Mouse (Mus musculus): ENCODE measurements around the gene Tmem151b. TPM values are rescaled to one million over a fixed set of nuclear protein-coding genes. Genes with fewer than 3 reads are reported as not detected.

Gene Tmem151b
- polyA plus RNA-seq, 1 experiment, result not detected

DNA sequence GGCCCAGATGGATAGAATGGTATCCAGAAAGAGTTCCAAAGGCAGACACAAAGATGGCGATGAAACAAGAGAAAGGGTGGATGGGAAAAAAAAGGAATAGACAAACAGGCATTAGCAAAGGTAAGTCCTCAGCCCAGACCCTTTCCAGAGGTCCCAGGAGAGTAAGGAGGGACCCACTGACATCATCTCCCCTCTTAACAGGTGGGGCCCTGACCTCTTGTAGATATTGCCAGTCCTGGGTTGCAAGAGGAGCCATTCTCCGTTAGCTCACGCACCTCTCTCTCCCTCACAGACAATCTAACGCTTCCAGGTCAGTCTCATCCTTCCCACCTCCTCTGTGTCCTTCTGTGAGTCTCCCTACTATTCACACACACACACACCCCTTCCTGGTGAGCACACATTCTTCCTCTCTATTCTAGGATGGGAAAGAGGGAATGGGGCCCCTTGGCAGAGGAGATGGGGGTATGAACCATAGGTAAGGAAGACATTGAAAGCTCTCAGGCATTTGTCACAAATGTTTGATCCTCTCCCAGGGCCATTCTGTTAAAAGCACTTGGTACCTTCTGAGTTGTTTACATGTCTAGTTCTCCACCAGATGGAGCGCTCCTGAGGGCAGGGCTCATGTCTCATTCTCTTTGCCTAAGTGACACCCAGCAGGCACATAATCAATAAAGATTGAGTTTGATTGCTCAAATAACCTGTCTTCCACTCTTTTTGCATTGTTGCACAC, 1.9 kb downstream of the Tmem151b start:
- no peak overlapping the region for H3K27ac ChIP-seq (replicated peaks; ENCODE audit: low read depth, low read length)
- H3K4me3 ChIP-seq (ENCODE audit: insufficient read depth, low read depth, low read length), result no peak overlapping the region
- no peaks in the 10 kb centered on the region for H3K4me1 ChIP-seq (ENCODE audit: control insufficient read depth, insufficient read depth, insufficient read length, low read length)

DNA sequence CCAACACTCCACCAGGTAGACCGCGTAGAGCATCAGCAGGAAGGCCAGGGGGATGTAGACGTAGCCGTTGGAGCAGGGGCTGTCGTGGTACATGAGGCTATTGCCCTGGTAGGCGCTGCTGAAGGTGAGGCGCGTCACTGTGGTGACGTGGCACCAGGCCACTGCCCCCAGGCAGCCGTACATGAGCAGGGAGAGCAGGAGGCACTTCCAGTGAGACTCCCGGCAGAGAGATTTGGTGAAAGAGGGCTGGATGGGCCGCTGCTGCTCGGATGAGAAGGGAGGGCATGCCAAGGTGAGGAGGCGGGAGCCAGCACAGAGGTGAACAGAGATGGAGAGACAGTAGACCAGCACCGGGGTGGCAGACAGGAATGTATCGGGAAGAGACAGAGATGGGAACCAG, 2.5 kb downstream of the Tmem151b start:
- no peak overlapping the region for H3K27ac ChIP-seq (replicated peaks; ENCODE audit: low read depth, low read length)

DNA sequence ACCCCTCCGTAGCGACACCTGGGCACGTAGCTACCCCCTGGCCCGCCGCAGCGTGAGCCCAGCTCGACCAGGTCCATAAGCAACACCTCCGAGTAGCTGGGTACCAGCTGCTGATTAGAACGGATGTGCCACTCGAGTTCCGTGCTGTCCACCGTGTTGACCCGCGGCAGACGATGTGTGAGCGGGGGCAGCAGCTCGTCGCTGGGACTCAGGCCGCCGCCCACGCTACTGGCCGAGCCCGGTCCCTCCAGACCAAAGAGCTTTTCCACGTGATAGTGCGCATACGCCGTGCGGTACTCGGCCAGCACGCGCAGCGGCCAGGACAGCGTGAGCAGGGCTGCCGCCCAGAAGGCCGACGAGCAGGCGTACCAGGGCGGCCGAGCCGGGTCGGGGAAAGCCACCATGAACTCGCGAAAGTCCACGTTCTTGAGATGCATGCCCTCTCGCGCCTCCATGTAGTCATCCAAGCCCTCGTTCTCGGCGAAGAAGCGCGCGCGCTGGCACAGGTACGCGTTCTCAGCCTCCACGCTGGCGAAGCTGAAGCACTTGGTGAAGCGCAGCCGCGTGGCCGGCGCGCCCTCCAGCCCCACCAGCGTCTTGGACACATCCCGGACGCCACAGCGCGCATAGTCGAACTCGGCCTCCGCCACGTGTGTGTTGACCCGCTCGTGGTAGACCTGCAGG, 4.1 kb downstream of the Tmem151b start:
- H3K4me3 ChIP-seq (ENCODE audit: insufficient read depth, low read depth, low read length), result peak overlapping the region; percentile 28; the same call in 1 of the 2 replicates
- H3K4me1 ChIP-seq (ENCODE audit: control insufficient read depth, insufficient read depth, insufficient read length, low read length), result no peaks in the 10 kb centered on the region
- no peak overlapping the region for H3K27ac ChIP-seq (replicated peaks; ENCODE audit: low read depth, low read length)

More for the DNA sequence above, 2.5 kb downstream of the Tmem151b start:
- no peak overlapping the region for H3K4me3 ChIP-seq (ENCODE audit: insufficient read depth, low read depth, low read length)
- no peaks in the 10 kb centered on the region for H3K4me1 ChIP-seq (ENCODE audit: control insufficient read depth, insufficient read depth, insufficient read length, low read length)

DNA sequence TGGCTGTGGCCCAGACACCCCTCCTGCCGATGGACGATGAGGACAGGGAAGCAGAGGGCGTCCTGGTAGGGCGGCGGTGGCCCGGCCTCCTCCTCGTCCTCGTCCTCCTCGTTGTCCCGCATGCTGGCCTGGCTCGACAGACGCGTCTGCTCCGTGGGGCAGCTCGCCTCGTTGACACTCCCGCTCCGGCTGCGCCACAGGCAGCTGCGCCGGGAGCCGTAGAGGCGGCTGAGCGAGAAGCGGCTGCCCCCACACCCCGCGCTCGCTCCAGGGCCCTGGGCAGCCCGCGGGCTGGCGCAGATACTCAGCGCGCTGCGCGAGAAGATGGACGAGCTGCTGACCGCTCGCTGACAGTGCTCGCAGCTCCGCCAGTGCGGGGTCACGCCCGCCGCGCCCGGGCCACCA, 4.6 kb downstream of the Tmem151b start:
- Histone ChIP-seq H3K4me3 (ENCODE audit: insufficient read depth, low read depth, low read length) (peak overlapping the region; percentile 28; the same call in 1 of the 2 replicates), H3K27ac (replicated peaks; ENCODE audit: low read depth, low read length) (no peak overlapping the region), H3K4me1 (ENCODE audit: control insufficient read depth, insufficient read depth, insufficient read length, low read length) (no peaks in the 10 kb centered on the region)

DNA sequence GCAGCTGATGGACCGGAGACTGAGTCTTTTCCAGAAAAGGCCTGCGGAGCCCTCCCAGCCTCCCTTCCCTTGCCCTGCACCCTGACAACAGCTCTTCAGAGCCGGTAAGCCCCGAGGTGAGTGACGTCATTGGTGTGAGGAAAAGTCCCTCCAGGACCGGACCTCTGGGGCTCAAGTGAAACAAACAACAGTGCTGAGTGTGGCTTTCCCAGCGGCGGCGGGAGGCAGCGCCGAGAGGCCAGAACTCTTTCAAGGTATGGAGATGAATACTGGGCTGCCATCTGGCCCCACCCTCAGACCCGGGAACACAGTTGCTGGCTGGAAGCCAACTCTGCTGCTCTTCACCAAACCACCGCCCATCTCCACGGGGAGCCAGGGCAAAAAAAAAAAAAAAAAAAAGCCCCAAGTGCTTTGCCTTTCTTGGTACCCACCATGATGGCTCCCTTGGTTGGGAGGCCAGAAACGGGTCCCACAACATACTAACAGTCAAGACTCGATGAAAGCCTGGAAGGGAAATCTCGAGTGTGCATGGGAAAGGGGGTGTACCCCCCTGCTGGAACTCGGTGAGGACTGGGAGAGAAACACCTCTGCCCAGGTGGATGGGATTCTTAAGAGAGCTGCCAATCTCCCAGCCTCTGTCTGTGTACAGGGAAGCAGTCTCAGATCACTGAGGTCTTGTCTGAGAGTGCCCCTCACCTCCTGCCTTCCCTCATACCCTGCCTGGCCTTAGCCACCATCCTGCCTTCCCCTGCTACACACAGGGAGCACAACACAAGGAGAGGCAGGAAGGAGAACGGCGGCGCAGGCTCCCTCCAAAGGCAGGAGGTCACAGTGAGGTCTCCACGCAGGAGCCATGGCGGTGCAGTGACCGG, 5.2 kb downstream of the Tmem151b start:
- Histone ChIP-seq H3K27ac (replicated peaks; ENCODE audit: low read depth, low read length) (no peak overlapping the region), H3K4me1 (ENCODE audit: control insufficient read depth, insufficient read depth, insufficient read length, low read length) (no peaks in the 10 kb centered on the region), H3K4me3 (ENCODE audit: insufficient read depth, low read depth, low read length) (0 out of 2 replicates have a peak overlapping the region, but pooled peaks have one; percentile 28)

DNA sequence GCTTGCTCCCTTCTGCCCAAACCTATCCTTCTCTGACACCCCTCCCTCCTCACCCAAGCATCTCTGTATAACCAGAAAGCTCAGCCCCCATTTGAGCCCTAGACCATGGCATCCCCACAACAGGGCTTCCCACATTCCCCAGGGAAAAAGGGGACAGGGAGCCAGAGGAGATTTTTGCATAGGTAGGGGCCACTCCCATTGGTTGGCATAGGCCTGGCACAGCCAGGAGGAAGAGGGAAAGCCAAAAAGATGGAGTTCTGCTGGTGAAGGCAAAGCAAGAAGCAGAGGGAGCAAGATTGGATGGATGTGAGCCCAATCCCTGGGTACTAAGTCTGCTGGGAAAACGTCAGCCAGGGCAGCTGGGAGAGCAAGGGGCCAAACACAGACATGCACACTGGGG, 6.4 kb downstream of the Tmem151b start:
- Histone ChIP-seq H3K4me3 (ENCODE audit: insufficient read depth, low read depth, low read length) (no peak overlapping the region), H3K27ac (replicated peaks; ENCODE audit: low read depth, low read length) (no peak overlapping the region), H3K4me1 (ENCODE audit: control insufficient read depth, insufficient read depth, insufficient read length, low read length) (no peaks in the 10 kb centered on the region)

DNA sequence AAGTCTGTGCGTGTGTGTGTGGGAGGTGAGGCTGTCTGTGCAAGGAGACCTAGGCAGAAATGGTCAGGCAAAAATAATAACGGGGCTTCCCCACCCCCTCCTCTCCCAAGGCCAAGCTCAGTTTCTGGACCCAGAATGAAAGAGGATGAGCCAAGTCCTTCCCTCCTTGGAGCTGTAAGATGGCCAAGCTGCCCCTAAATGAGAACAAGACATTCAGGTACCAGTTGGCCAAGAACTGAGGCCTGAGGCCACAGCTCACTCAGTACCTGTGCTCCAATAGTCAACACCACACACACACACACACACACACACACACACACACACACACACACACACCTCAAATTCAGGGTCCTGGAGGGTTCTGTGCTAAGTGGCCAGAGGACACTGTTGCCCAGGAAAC, 6.8 kb downstream of the Tmem151b start:
- Histone ChIP-seq H3K4me3 (ENCODE audit: insufficient read depth, low read depth, low read length) (no peak overlapping the region), H3K27ac (replicated peaks; ENCODE audit: low read depth, low read length) (no peak overlapping the region), H3K4me1 (ENCODE audit: control insufficient read depth, insufficient read depth, insufficient read length, low read length) (no peaks in the 10 kb centered on the region)

DNA sequence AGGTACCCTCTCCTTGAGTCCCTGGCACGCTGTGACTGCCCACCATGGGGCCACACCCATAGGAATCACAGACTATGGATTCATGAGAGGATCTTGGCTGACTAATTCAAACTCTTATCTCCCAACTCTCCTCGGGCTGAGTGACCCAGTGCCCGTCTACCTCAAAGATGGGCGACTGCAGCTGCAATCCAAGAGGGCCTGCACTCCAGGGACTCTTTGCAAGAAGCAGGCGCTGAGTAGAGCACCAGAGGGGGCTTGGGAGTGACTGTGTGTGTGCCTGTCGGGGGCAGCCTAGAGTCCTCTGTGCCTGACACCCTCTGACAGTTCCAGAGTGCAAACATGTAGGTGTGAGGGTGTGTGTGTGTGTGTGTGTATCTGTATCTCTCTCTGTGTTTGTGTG, 7.3 kb downstream of the Tmem151b start:
- Histone ChIP-seq H3K27ac (replicated peaks; ENCODE audit: low read depth, low read length) (no peak overlapping the region), H3K4me1 (ENCODE audit: control insufficient read depth, insufficient read depth, insufficient read length, low read length) (no peaks in the 10 kb centered on the region), H3K4me3 (ENCODE audit: insufficient read depth, low read depth, low read length) (no peak overlapping the region)

DNA sequence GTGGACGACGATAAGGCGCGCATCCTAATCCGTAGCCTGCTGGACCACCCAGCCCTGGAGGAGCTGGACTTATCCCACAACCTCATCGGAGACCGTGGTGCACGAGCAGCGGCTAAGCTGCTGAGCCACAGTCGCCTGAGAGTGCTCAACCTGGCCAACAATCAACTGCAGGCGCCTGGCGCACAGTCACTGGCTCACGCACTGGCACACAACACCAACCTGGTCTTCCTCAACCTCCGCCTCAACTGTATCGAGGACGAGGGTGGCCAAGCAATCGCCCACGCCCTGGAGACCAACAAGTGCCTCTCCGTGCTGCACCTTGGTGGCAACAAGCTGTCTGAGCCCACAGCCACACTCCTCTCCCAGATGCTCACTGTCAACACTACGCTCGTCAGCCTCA, 9.8 kb downstream of the Tmem151b start:
- Histone ChIP-seq H3K27ac (replicated peaks; ENCODE audit: low read depth, low read length) (no peak overlapping the region), H3K4me3 (ENCODE audit: insufficient read depth, low read depth, low read length) (no peak overlapping the region), H3K4me1 (ENCODE audit: control insufficient read depth, insufficient read depth, insufficient read length, low read length) (no peaks in the 10 kb centered on the region)

DNA sequence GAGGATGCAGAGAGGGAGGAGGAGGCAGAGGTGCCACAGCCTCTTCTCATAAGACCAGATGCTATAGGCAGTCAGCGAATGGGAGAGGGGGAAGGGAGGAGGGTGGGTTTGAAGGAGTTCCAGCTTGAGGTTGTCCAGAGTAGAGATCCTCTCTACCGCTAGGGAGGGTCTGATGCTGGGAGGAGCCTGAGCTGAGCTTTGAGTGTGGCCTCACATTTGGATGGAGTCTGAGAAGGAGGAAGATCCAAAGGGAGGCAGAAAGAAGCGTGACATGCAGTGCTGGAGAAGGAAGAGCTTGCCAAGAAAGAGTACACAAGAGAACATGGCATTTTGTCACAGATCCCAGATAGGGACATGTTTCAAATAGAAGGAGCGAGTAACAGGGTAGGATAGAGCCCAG, 11.1 kb downstream of the Tmem151b start:
- Histone ChIP-seq H3K4me1 (ENCODE audit: control insufficient read depth, insufficient read depth, insufficient read length, low read length) (no peaks in the 10 kb centered on the region), H3K4me3 (ENCODE audit: insufficient read depth, low read depth, low read length) (no peak overlapping the region), H3K27ac (replicated peaks; ENCODE audit: low read depth, low read length) (no peak overlapping the region)

DNA sequence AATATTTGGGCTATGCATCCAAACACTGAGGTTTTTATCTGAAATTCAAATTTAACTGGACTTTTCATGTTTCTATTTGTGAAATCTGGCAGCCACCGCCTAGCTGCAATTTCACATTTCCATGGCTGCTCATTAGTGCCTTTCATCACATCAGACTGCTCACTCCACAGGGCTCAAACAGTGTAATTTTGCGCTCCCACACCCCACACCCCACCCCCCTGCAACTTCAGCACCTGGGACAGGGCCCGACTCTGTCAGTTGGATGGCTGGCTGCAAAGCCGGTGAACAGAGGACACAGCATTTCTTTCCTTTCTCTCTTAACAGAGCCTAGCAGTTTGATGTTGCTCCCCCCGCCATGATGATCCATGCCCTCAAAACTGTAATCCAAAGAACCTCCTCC, 13.2 kb downstream of the Tmem151b start:
- Histone ChIP-seq H3K4me3 (ENCODE audit: insufficient read depth, low read depth, low read length) (no peak overlapping the region), H3K27ac (replicated peaks; ENCODE audit: low read depth, low read length) (no peak overlapping the region), H3K4me1 (ENCODE audit: control insufficient read depth, insufficient read depth, insufficient read length, low read length) (no peaks in the 10 kb centered on the region)

DNA sequence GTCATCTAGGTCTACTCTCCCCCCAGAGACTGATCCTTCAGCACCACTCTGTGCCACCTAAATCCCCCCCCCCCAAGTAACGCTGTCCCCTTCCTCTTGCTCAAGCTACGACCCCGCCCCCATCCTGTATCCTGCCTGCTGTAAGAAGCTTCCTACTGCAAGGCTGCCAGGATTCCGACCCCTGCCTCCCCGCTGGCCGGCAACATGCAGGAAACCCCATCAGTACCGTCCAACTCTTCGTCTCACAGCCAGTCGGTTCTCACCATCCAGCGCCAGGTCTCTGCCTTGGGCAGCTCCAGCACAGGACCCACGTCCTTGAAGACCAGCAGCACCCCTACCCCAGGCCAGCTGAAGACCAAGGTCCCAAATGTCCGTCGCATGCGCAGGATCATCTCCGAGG, 16.6 kb downstream of the Tmem151b start:
- Histone ChIP-seq H3K4me1 (ENCODE audit: control insufficient read depth, insufficient read depth, insufficient read length, low read length) (no peaks in the 10 kb centered on the region), H3K27ac (replicated peaks; ENCODE audit: low read depth, low read length) (no peak overlapping the region), H3K4me3 (ENCODE audit: insufficient read depth, low read depth, low read length) (no peak overlapping the region)

DNA sequence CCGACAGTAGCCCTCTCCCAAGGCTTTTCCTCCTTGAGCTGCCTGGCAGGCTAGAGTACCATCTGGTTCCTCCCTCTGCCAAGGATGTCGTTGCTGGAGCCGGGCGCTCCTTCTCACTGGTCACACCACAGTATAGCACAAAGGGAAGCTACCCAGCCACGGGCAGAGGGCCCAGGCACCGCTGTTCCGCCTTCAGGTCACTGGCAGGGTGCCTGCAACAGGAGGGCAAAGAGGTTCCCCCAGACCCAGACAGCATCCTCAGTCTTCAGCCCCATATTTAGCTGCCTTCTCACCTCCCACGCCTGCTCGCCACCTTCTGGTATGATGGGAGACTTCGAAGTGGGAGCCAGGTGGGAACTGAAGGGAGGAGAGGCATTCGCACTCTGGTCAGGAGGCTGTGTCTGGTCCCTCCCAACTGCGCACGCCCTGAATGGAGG, 19.1 kb downstream of the Tmem151b start:
- H3K27ac ChIP-seq (replicated peaks; ENCODE audit: low read depth, low read length), result no peak overlapping the region
- H3K4me1 ChIP-seq (ENCODE audit: control insufficient read depth, insufficient read depth, insufficient read length, low read length), result no peaks in the 10 kb centered on the region
- no peak overlapping the region for H3K4me3 ChIP-seq (ENCODE audit: insufficient read depth, low read depth, low read length)

DNA sequence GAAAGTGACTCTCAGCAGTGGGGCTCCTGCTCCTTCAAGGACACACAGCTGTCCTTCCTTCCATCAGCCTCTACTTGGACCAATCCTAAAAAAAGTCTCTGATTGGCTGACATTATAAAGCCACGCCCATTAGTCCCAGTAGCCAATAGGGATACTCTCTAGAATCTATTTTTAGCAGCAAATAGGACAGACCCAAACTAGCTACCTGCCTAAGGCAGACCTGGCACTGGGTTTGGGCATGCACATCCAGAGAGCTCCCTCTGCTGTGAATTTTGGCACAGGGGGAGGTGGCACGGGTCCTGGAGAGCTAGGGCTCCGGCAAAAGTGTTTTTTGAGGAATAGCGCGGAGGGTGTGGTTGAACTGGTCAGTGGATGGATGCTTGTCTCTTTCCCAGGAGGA, 22.9 kb downstream of the Tmem151b start:
- no peak overlapping the region for H3K27ac ChIP-seq (replicated peaks; ENCODE audit: low read depth, low read length)
- no peak overlapping the region for H3K4me3 ChIP-seq (ENCODE audit: insufficient read depth, low read depth, low read length)
- H3K4me1 ChIP-seq (ENCODE audit: control insufficient read depth, insufficient read depth, insufficient read length, low read length), result no peaks in the 10 kb centered on the region

DNA sequence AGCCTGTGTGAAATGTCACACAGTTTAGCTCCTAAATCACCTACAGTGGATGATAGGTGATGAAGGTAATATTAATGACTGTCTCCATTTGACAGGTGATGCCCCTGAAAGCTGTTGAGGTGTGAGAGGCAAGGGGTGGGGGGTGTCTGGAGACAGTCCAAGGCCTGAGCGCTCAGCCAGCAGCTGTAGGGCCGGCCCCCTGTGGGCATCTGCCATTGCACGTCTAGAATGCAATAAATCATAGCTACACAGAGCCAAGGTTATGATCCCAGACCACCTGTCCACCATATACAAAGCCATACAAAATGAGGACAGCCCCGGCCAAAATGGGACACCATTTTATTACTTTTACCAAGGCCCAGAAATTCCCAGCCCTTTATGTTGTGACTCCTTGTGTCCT, 24.5 kb downstream of the Tmem151b start:
- Histone ChIP-seq H3K4me3 (ENCODE audit: insufficient read depth, low read depth, low read length) (no peak overlapping the region), H3K27ac (replicated peaks; ENCODE audit: low read depth, low read length) (no peak overlapping the region), H3K4me1 (ENCODE audit: control insufficient read depth, insufficient read depth, insufficient read length, low read length) (no peaks in the 10 kb centered on the region)
